Mouse (Mus musculus): ENCODE measurements at regions not wholly inside any gene's neighbourhood (a gene's known extent, or its start where the extent isn't known, plus 50 kb on each side); places are given as distances from the start of the nearest gene placed in this dataset.
A peak's percentile ranks its signal among the peaks of the same experiment; 100 is the strongest.

DNA sequence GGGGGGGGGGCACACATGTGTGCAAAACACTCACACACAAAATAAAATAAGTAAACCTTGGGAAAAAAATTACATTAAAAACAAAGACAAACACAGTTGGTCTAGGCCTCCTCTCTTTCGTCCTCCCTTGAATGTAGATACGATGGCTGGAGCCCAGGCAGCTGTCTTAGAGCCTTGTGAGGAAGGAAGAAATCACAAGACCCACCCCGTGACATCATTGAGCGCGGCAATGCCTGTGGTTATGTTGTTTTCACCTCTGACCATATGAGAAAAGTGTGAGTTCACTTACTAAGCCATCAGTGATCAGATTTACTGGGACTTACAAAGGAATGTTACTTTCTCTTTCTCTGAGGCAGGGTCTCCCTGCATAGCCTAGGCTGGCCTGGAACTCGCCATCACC is 64.8 kb upstream of the Slc6a6 start:
- peak; percentile 37 for DNase-seq (ENCODE audit: low read depth)

DNA sequence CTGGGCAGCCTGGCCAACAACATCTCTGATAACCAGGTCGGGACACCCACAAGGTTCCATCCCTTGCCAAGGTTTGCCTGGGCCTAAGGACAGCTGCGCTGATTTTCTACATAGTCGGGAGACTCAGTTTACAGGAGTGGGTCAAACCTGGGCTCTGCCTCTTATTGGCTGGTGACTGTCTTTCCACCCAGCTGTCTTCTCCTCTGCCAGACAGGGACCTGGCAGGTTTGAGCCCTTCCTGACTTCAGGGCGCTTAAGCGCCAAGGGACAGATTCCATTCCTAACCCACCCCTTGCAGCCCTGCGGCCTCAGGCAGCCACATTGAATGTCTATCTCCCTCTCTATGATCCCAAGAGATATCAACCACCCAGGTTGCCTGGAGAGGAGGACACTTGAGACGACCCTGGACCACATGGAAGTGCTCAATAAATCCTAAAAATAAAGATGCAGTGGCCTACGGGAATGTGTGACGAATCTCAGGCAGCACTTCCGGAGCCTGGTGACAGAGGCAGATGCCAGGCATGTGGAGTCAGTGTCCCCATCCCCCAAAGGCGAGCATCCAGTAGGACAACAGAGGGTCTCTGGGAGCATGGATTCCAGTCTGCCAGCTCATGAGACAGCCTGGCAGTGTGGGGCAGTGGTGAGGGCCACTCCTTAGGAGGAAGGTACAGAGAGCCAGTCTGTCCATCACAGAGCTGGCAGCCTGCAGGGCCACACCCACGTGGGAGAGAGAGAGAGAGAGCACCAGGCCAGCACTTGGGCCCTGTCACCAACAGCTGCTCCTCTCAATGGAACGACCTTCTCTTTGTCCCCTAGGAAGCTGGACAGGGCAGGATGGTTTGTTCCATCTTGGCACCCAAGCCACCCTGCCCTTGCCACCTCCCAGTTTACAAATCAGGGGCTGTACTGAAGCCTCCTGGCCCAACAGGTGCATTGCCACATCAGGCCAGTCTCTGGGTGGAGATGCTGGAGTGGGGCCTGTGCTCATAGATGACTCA is 63.8 kb upstream of the Slc6a6 start:
- DNase-seq (ENCODE audit: low read depth): no peak

DNA sequence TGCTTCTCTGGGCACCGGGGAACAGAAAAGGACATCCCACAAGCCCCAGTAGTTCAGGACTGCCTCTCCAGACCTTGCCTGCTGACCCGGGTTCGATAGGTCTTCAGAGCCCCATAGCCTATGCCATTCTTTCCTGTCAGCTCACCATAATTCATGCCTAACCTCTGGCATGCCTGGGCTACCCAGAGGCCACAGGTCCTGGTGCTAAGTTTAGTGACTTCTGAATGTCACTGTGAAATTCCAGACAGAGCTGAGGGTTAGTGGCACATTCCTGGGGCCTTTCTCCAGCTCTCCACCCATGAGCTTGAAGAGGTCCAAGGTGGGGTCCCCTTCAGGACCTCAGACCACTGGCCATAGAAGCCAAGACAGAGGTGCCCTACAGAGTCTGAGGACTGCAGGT is 62.4 kb upstream of the Slc6a6 start:
- no peak for DNase-seq (ENCODE audit: low read depth)

DNA sequence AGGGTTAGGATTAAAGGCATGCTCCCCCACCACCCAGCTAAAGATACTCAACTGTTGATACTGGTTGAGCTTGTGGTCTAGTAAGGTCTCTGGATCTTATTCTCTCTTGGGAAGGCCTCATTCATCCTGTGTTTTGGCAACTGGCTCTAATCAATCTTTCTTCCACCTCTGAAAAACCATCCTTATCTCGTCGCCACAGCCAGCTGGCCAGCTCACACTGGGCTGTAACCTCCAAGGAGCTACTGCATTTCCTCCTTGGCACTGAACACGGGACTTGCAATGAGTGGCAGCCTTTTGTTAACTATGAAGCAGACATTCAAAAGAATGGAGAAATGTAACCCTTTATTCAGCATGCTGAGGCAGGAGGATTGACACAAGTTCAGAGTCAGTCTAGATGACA is 61.4 kb upstream of the Slc6a6 start:
- DNase-seq (ENCODE audit: low read depth): peak; percentile 24

GRCm38 (mm10) chr6:91623646-91624045 is 60.2 kb upstream of the Slc6a6 start:
- no peak for DNase-seq (ENCODE audit: low read depth)

DNA sequence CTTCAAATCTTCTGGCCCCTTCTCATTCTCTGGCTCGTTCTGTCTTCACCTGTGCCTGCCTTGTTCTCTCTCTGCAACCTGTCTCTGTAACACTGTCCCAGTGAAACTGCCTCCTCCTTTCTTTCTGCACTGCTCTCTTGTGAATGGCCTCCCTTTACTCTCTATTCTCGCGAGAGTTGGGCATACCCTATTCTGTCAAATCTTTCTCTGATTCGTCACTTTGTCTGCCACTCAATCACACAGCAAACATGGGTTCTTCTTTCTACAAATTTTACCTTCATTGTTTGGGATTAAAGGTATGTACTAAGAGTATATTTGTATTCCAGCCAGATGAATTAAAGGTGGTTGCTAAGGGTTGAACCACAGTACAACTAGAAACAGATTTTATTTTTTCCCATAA is 54.6 kb upstream of the Slc6a6 start:
- no peak for DNase-seq (ENCODE audit: low read depth)

DNA sequence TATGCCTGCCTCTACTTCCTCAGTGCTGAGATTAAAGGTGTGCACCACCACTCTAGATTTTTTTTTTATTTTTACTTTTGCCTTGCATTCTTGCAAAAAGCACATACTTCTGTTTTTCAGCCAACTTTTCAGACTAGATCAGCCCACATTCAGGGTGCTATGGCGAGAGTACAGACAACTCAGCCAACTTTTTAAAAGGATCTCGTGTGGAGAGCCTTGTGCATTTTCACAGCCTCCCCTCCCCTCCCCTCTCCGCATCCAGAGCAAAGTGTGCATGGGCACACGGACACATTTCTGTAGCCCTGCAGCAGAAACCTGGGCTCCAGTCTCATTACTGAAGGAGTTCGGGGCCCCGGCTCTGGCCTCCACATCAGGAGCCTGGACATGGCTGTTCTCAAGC is 52.6 kb upstream of the Slc6a6 start:
- no peak for DNase-seq (ENCODE audit: low read depth)
